ENCODE assay signal across 10 mouse cellular contexts in the genomic region with DNA sequence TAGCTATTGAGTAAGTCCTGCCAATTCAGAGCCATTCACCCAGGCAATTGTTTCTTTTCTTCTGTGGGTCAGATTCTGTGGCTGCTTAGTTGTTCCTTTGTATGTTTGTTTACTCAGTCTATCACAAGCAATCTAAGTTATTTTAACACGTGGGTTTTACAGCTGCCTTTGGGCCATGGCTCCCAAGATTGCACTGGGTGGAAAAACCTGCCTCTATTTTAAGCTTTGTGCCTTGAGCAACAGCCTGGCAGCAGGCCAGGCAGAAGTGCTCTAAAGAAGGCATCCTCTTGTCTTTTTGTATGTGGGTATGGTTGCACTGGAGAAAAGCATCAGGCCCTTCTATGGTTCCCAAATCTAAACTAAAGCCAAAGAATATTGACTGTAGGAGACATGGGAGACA. TPM values are rescaled to one million over a fixed set of nuclear protein-coding genes. Genes with fewer than 3 reads are reported as not detected.
DNase-seq lines count a peak whose midpoint lies in the region; ATAC-seq lines count a peak whose summit lies in the region.
"Had no signal": no experiment of that assay in that cellular context is flagged by ENCODE, and none has a peak within 500 bp of the region (broad histone marks: within the 10 kb centered on the region; RNA-seq: fewer than 3 reads in every experiment).

No protein-coding gene starts in this region.

- H3K4me1 ChIP-seq in kidney, embryonic 15.5 days, result peaks cover 11% of the 10 kb centered on the region
- H3K4me1 ChIP-seq in heart, embryonic 13.5 days, result peaks cover 28% of the 10 kb centered on the region

- no peak overlapping the region for H3K27ac ChIP-seq in kidney, embryonic 15.5 days
- peak overlapping the region; percentile 50 for H3K27ac ChIP-seq in heart, embryonic 13.5 days (replicated peaks)

- no peaks in the 10 kb centered on the region for H3K9me3 ChIP-seq in kidney, embryonic 15.5 days (replicated peaks)
- no peaks in the 10 kb centered on the region for H3K9me3 ChIP-seq in heart, embryonic 13.5 days

- H3K36me3 ChIP-seq in kidney, embryonic 15.5 days, result no peaks in the 10 kb centered on the region
- H3K36me3 ChIP-seq in heart, embryonic 13.5 days, result 0 out of 2 replicates have a peak, but pooled peaks cover 2% of the 10 kb centered on the region

- 20% methylated on average over 1 of the region's 1 CpGs for WGBS in kidney, embryonic 15.5 days
- 0% methylated on average over 1 of the region's 1 CpGs for WGBS in heart, embryonic 13.5 days

- ATAC-seq in kidney, embryonic 15.5 days (replicated peaks; ENCODE audit: low FRiP score), result no peak
- no peak for ATAC-seq in heart, embryonic 13.5 days (ENCODE audit: extremely low read depth, insufficient number of reproducible peaks, low FRiP score, low TSS enrichment)
- ATAC-seq: forebrain, embryonic 16.5 days had no signal

- peak; percentile 28 for DNase-seq in kidney, adult 18-20 months
- DNase-seq in right cerebral cortex, adult 2 months (ENCODE audit: low spot score in 2 of 2), result peak; percentile 12 to 46
- no peak for DNase-seq in right cerebral cortex, postnatal 4 days
- peak; percentile 29 for DNase-seq in right cerebral cortex, postnatal 14 days
- no peak for DNase-seq in cerebellum, postnatal 14 days
- DNase-seq in c-Kit-positive CD71-positive TER-119-positive erythroid progenitor cells, embryonic 14.5 days (ENCODE audit: low spot score), result no peak
- DNase-seq: thymus, adult 18-20 months had no signal

- no peak overlapping the region for H3K4me3 ChIP-seq in kidney, embryonic 15.5 days (replicated peaks)
- H3K4me3 ChIP-seq in heart, embryonic 13.5 days, result no peak overlapping the region

- no peaks in the 10 kb centered on the region for H3K27me3 ChIP-seq in kidney, embryonic 15.5 days
- no peaks in the 10 kb centered on the region for H3K27me3 ChIP-seq in heart, embryonic 13.5 days (replicated peaks)

- H3K4me2 ChIP-seq in kidney, embryonic 15.5 days, result no peak overlapping the region
- no peak overlapping the region for H3K4me2 ChIP-seq in heart, embryonic 13.5 days

- no peak overlapping the region for H3K9ac ChIP-seq in kidney, embryonic 15.5 days
- H3K9ac ChIP-seq in heart, embryonic 13.5 days, result no peak overlapping the region

RNA-seq across cellular contexts. Expression of a gene that starts 3.0 kb away (rescaled TPM):
- polyA plus RNA-seq in kidney, embryonic 15.5 days (2015; fragmentation: Nextera tagmentation; extraction: Ambion mirVana), result 306 and 318 TPM in 2 replicates
- 257 and 294 TPM in 2 replicates for polyA plus RNA-seq in heart, embryonic 13.5 days (2015; fragmentation: Nextera tagmentation; extraction: Ambion mirVana)

RNA-seq across cellular contexts. Expression of a gene that starts 58.4 kb away (rescaled TPM):
- polyA plus RNA-seq in kidney, embryonic 15.5 days (2015; fragmentation: Nextera tagmentation; extraction: Ambion mirVana), result 10.4 and 12.8 TPM in 2 replicates
- 5.1 and 5.3 TPM in 2 replicates for polyA plus RNA-seq in heart, embryonic 13.5 days (2015; fragmentation: Nextera tagmentation; extraction: Ambion mirVana)

Comparison
In these comparisons a context has a peak if more than half of its experiments do, and no peak if none do; other contexts are left out.
1. DNase-seq: peak in kidney, adult 18-20 months (single experiment), right cerebral cortex, adult 2 months (2 of 2) and right cerebral cortex, postnatal 14 days (single experiment); none in right cerebral cortex, postnatal 4 days (single experiment), cerebellum, postnatal 14 days (0 of 2) and c-Kit-positive CD71-positive TER-119-positive erythroid progenitor cells, embryonic 14.5 days (single experiment).